Mouse (Mus musculus) lung, postnatal 0 days (tissue): Measurements from ENCODE around the gene Nsun2.

Experiments
- CTCF ChIP-seq: IDR thresholded peaks from 2 replicates; pipeline ENCODE4 v1.5.1; 2016; ENCODE audit warnings: antibody characterized with exemption, mild to moderate bottlenecking
- EP300 ChIP-seq: IDR thresholded peaks from 2 replicates; pipeline ENCODE4 v1.6.1; 2016; ENCODE audit warnings: antibody characterized with exemption, mild to moderate bottlenecking, control low read depth

GRCm38 (mm10) chr13:69547488-69548180 lies 14.1 kb downstream of the Nsun2 start:
- TF ChIP-seq EP300: no peak
- TF ChIP-seq CTCF: no peak
